Mouse (Mus musculus) Muller cell, postnatal 12 days (primary cell): ENCODE measurements around the gene Prkcz.

Experiments
- DNase-seq: peaks from one replicate; pipeline ENCODE4 v3.0.0-alpha.2; 2015; ENCODE audit errors: inconsistent ontology term

The Prkcz gene

GRCm38 (mm10) chr4:155245770-155246492 lies 115.2 kb downstream of the Prkcz start:
- DNase-seq, result no peak

DNA sequence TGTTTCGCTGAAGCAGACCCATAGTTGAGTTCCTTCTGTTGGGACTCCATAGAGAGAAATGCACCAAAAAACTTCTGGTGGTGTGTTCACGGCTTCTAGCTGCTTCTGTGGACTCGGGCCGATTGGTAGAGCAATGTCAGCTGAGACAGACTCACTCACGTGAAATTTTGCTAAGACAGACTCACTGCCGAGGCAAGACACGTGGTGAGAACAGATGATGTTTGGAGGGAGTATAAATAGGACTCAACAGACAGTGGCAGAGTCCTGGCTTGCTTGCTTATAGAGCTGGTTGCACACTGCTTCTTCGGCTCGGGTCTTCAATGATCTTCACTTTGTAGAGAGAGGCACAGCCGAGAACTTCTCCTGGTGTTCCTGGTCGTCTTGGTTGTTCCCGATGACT lies 117.9 kb downstream of the Prkcz start:
- no peak for DNase-seq

- no peak for DNase-seq
These were observed 118.9 kb downstream of the Prkcz start for GRCm38 (mm10) chr4:155242292-155242691.

- no peak for DNase-seq
These were observed 119.4 kb downstream of the Prkcz start for GRCm38 (mm10) chr4:155241789-155242188.

- no peak for DNase-seq
These were observed 121.7 kb downstream of the Prkcz start for GRCm38 (mm10) chr4:155239494-155239893.

DNA sequence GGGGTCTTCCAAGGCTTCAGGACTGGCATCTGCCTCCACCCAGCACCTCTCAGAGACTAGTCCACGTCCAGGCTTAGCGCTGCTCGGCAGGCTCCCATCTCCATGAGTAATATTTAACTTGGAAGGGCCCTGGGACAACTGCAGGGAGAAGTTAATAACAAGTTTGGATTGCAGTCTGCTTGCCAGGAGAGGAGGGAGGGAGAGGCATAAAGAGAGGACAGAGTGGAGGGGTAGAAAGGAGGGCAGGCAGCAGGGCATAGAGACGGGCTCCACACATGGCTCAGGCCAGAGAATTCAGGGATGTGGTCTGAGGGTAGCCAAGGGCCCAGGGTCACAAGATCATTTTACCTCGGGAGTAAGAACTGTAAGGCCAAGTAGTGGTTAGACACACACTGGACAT lies 122.9 kb downstream of the Prkcz start:
- DNase-seq, result peak; percentile 65

DNA sequence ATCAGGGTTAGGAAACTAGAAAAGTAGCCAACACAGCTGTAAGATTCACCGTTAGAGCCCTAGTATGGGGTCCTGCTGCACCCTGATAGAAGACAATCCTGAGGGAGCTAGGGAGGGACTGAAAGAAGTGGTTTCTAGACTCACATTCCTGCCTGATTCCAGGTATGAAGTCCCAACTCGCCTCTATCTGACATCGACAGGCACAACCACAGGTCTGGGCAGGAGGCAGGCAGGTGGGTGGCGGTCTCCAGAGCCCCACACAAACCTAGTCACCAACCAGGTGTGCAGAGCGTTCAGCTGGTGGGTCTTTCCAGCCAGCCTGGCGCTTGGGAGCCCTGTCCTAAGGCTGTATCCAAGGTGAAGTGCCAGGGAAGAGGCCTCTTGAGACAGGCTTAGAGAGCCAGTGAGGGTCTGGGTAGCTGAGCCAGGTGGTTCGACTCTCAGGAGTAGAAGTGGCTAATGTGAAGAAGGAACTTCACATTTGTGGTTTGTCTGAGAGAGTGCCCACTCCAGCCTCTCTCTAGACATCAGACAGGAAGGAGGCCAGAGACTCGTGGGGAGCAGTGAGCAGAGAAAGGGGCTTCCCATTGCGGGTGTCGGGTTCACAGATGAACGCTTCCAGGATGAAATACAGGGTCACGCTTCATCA lies 124.3 kb downstream of the Prkcz start:
- DNase-seq, result no peak

- DNase-seq, result peak; percentile 97
These were observed 125.6 kb downstream of the Prkcz start for GRCm38 (mm10) chr4:155235311-155236119.

DNA sequence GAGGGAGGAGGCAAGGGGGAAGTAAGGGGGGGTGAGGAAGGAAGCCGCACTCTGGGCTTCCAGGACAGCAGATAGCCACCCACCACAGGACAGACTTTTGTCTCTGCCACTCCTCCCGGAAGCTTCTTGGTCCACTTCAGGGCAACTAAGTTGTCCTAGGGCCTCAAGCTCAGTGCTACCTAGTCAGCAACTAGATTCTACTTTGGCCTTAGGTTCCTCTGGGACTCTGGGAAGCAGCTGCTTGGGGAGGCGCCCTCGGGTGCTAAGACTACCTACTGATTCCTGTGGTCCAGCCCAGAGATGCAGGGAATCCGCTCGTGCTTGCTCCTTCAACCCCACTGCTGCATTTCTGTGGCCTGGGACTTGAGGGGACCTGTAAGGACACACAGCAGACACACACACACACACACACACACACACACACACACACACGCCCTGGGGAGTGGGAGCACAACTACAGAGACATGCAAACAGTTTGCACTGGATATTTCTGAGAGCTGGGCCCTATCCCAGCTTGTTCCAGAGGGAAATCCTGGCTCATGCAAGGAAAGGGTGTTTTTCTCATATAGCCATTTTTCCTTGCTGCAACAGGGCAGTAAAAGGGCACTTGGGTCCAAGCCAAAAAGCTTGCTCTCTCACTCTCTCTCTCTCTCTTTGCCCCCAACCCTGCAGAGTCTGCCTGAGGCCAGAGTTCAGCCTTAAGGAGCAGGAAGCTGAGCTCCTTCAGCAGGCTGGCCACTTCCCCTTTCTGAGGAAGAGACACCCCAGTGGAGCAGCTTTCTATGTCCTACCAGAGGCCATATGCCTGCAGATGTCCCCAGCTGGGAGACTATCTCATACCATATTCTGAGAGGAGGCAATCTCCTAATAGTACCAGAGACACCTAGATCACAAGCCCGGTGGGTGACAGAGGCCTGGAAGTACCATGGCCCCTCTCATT lies 126.5 kb downstream of the Prkcz start:
- DNase-seq, result peak; percentile 68

- peak; percentile 95 for DNase-seq
These were observed 127.3 kb downstream of the Prkcz start for GRCm38 (mm10) chr4:155233878-155234277.

- no peak for DNase-seq
These were observed 132.7 kb downstream of the Prkcz start for GRCm38 (mm10) chr4:155228461-155228860.

DNA sequence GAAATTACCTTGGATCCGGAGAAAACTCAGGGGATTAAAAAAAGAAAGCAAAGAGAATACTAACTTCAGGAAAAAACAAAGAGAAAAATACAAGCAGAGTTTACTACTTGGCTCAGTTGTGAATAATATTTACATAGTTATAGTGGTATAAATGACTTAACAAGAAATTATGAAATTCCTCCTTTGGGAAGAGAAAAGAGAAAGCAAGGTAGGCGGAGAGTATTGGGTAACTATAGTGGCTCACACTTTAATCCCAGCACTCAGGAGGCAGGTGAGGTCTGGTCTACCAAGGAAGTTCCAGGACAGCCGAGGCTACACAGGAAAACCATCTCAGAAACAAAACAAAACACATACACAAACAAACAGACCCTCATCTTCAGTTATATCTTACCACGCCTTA lies 133.2 kb downstream of the Prkcz start:
- DNase-seq, result no peak

DNA sequence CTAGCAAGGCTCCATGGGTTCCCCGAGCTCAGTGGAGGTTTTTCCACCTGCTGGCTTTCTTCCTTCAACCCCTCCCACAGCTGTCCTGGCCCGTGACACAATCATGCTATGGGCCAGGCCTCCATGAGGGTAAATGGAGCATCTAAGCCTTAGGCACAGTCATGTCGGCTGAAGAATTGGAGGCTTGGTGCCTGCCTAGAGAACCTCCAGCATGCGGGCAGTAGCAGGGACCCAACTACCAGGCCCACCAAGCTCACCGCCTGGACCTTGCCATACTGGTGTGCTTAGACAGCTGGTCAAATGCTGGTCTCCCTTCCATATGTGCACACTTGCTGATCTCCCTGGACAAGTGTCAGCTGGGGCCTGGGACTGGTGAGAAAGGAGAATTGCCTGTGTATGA lies 135.2 kb downstream of the Prkcz start:
- no peak for DNase-seq

- no peak for DNase-seq
These were observed 137.3 kb downstream of the Prkcz start for GRCm38 (mm10) chr4:155223594-155224528.

GRCm38 (mm10) chr4:155222841-155223593 lies 138.1 kb downstream of the Prkcz start:
- peak; percentile 99 for DNase-seq

- DNase-seq, result no peak
These were observed 138.7 kb downstream of the Prkcz start, which contains the start of gene Ski for GRCm38 (mm10) chr4:155222552-155222840. Ski (minus strand) TSS chr4:155222592.

GRCm38 (mm10) chr4:155221599-155222551 lies 139.3 kb downstream of the Prkcz start:
- peak; percentile 61 for DNase-seq

- DNase-seq, result no peak
These were observed 140.1 kb downstream of the Prkcz start for GRCm38 (mm10) chr4:155221106-155221505.
